In the genomic region with DNA sequence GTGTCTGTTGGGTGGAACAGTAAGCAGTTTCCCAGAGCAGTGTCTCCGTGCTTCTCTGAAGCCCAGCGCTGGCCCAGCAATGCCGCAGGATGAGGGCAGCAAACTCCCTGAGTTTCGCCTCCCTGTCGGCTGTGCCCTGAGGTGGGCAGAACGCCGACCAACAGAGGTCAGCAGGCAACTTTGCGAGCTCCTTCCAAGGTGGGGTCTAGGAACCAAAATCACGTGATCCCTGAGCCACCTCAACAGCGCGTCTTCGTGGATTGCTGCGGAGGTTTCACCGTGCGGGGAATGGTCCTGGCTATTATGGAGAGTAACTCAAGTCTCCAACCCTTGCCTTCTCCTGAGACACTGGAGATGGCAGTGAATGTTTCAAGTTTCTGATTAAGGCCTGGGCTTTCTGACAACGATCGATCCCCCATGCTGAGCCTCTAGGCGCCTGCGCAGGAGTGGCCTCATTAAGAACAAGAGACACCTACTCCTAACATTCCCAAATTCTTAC, we compare ENCODE assay signal across 8 mouse cellular contexts. TPM values are rescaled to one million over a fixed set of nuclear protein-coding genes. Genes with fewer than 3 reads are reported as not detected.
A peak's percentile ranks its signal among the peaks of the same experiment; 100 is the strongest.
DNase-seq lines count a peak whose midpoint lies in the region; ATAC-seq and TF ChIP-seq lines count a peak whose summit lies in the region.

No protein-coding gene starts in this region.

- ATAC-seq in forebrain, embryonic 12.5 days (ENCODE audit: low FRiP score), result no peak
- no peak for ATAC-seq in limb, embryonic 12.5 days (ENCODE audit: insufficient number of reproducible peaks, insufficient read depth, low FRiP score, low TSS enrichment, low read depth)
- ATAC-seq in neural tube, embryonic 15.5 days (ENCODE audit: low FRiP score), result peak; percentile 63

- H3K27me3 ChIP-seq in heart, embryonic 10.5 days (ENCODE audit: insufficient read depth, poor library complexity, severe bottlenecking), result no peaks in the 10 kb centered on the region
- no peaks in the 10 kb centered on the region; the same call in 1 of the 2 replicates for H3K27me3 ChIP-seq in heart, adult 2 months (ENCODE audit: control insufficient read depth, insufficient read depth, low read length)
- peaks cover 6% of the 10 kb centered on the region; the same call in 1 of the 2 replicates for H3K27me3 ChIP-seq in forebrain, embryonic 12.5 days
- no peaks in the 10 kb centered on the region for H3K27me3 ChIP-seq in limb, embryonic 12.5 days
- H3K27me3 ChIP-seq in neural tube, embryonic 15.5 days (replicated peaks), result no peaks in the 10 kb centered on the region

- H3K4me3 ChIP-seq in heart, embryonic 10.5 days, result peak overlapping the region; percentile 57
- no peak overlapping the region for H3K4me3 ChIP-seq in heart, adult 2 months
- H3K4me3 ChIP-seq in forebrain, embryonic 12.5 days (replicated peaks), result peak overlapping the region; percentile 35
- peak overlapping the region; percentile 38 for H3K4me3 ChIP-seq in limb, embryonic 12.5 days (replicated peaks)
- H3K4me3 ChIP-seq in neural tube, embryonic 15.5 days (replicated peaks), result peak overlapping the region; percentile 42

- H3K36me3 ChIP-seq in heart, embryonic 10.5 days, result no peaks in the 10 kb centered on the region
- H3K36me3 ChIP-seq in heart, adult 2 months (ENCODE audit: control insufficient read depth, insufficient read depth, low read length), result no peaks in the 10 kb centered on the region
- no peaks in the 10 kb centered on the region for H3K36me3 ChIP-seq in forebrain, embryonic 12.5 days (replicated peaks)
- H3K36me3 ChIP-seq in limb, embryonic 12.5 days, result no peaks in the 10 kb centered on the region
- no peaks in the 10 kb centered on the region for H3K36me3 ChIP-seq in neural tube, embryonic 15.5 days

- H3K27ac ChIP-seq in heart, embryonic 10.5 days, result peak overlapping the region; percentile 81
- no peak overlapping the region for H3K27ac ChIP-seq in heart, adult 2 months
- no peak overlapping the region for H3K27ac ChIP-seq in forebrain, embryonic 12.5 days
- H3K27ac ChIP-seq in limb, embryonic 12.5 days, result 0 out of 2 replicates have a peak overlapping the region, but pooled peaks have one; percentile 8
- no peak overlapping the region for H3K27ac ChIP-seq in neural tube, embryonic 15.5 days (replicated peaks)

- WGBS in heart, embryonic 10.5 days, result 12% methylated on average over 19 of the region's 19 CpGs
- WGBS in heart, adult 2 months, result 26% methylated on average over 19 of the region's 19 CpGs
- WGBS in forebrain, embryonic 12.5 days, result 15% methylated on average over 19 of the region's 19 CpGs
- 16% methylated on average over 19 of the region's 19 CpGs for WGBS in limb, embryonic 12.5 days
- WGBS in neural tube, embryonic 15.5 days, result 19% methylated on average over 19 of the region's 19 CpGs

- no peak for TF ChIP-seq POLR2A in heart, adult 2 months (IDR thresholded peaks at IDR 0.05; ENCODE audit: insufficient read depth, low read depth, low read length)

- DNase-seq in heart, embryonic 10.5 days (ENCODE audit: low spot score), result no peak
- DNase-seq in heart, adult 2 months, result no peak
- DNase-seq in brain, adult 2 months (ENCODE audit: low read depth, low spot score), result peak; percentile 45
- DNase-seq in thymus, adult 18-20 months, result no peak
- no peak for DNase-seq in gastrocnemius, postnatal 25 days

- H3K4me1 ChIP-seq in heart, embryonic 10.5 days, result peaks cover 6% of the 10 kb centered on the region; the same call in 1 of the 2 replicates
- no peaks in the 10 kb centered on the region for H3K4me1 ChIP-seq in heart, adult 2 months (ENCODE audit: control insufficient read depth, insufficient read depth, low read length)
- H3K4me1 ChIP-seq in forebrain, embryonic 12.5 days, result no peaks in the 10 kb centered on the region
- peaks cover 4% of the 10 kb centered on the region; the same call in 1 of the 2 replicates for H3K4me1 ChIP-seq in limb, embryonic 12.5 days (replicated peaks)
- peaks cover 12% of the 10 kb centered on the region; the same call in 1 of the 2 replicates for H3K4me1 ChIP-seq in neural tube, embryonic 15.5 days

- intact Hi-C loops in heart, adult 2 months (cut with DNase I), result no loop called here

- no peaks in the 10 kb centered on the region for H3K79me2 ChIP-seq in heart, adult 2 months (replicated peaks; ENCODE audit: control insufficient read depth, insufficient read depth, low read length)

- no peak overlapping the region for H3K9ac ChIP-seq in heart, adult 2 months (ENCODE audit: low read depth, low read length)
- peak overlapping the region; percentile 54 for H3K9ac ChIP-seq in forebrain, embryonic 12.5 days
- peak overlapping the region; percentile 42 for H3K9ac ChIP-seq in limb, embryonic 12.5 days (replicated peaks)
- H3K9ac ChIP-seq in neural tube, embryonic 15.5 days (replicated peaks), result peak overlapping the region; percentile 42; the same call in 1 of the 2 replicates

- no peak for TF ChIP-seq CTCF in heart, adult 2 months (IDR thresholded peaks at IDR 0.05)

- H3K4me2 ChIP-seq in forebrain, embryonic 12.5 days, result peak overlapping the region; percentile 61
- peak overlapping the region; percentile 62 for H3K4me2 ChIP-seq in limb, embryonic 12.5 days
- H3K4me2 ChIP-seq in neural tube, embryonic 15.5 days, result peak overlapping the region; percentile 68

- no peaks in the 10 kb centered on the region for H3K9me3 ChIP-seq in heart, embryonic 10.5 days
- no peaks in the 10 kb centered on the region for H3K9me3 ChIP-seq in forebrain, embryonic 12.5 days
- H3K9me3 ChIP-seq in limb, embryonic 12.5 days, result peaks cover 3% of the 10 kb centered on the region; the same call in 1 of the 2 replicates
- H3K9me3 ChIP-seq in neural tube, embryonic 15.5 days (replicated peaks), result no peaks in the 10 kb centered on the region; the same call in 1 of the 2 replicates

- no peak for TF ChIP-seq EP300 in heart, adult 2 months (IDR thresholded peaks at IDR 0.05; ENCODE audit: insufficient read depth, low read depth, low read length)

RNA-seq across cellular contexts. Expression of a gene that starts 23.2 kb away (rescaled TPM):
- polyA plus RNA-seq in heart, embryonic 10.5 days (2016; fragmentation: Nextera tagmentation; extraction: Ambion mirVana), result 16.2 and 18.1 TPM in 2 replicates
- 10 to 100 TPM; 27.0 to 27.6 TPM for total RNA-seq in heart, adult 2 months (2021)
- 13.5 and 25.7 TPM in 2 replicates for polyA plus RNA-seq in heart, adult 2 months (2012; rRNA removed)
- polyA plus RNA-seq in forebrain, embryonic 12.5 days (2016; fragmentation: Nextera tagmentation; extraction: Ambion mirVana), result 33.9 and 39.5 TPM in 2 replicates
- polyA plus RNA-seq in limb, embryonic 12.5 days (2016; fragmentation: Nextera tagmentation; extraction: Ambion mirVana), result 22.1 and 24.2 TPM in 2 replicates
- polyA plus RNA-seq in neural tube, embryonic 15.5 days (2015; fragmentation: Nextera tagmentation; extraction: Ambion mirVana), result 38.9 and 42.0 TPM in 2 replicates
- total RNA-seq in gastrocnemius, postnatal 25 days (2021), result 10 to 100 TPM; 15.6 to 16.5 TPM

RNA-seq across cellular contexts. Expression of a gene that starts 43.9 kb away (rescaled TPM):
- 27.3 and 28.5 TPM in 2 replicates for polyA plus RNA-seq in heart, embryonic 10.5 days (2016; fragmentation: Nextera tagmentation; extraction: Ambion mirVana)
- total RNA-seq in heart, adult 2 months (2021), result 10 to 100 TPM in 1 of 2 experiments, 1 to 10 TPM in 1; 9.9 to 10.7 TPM
- polyA plus RNA-seq in heart, adult 2 months (2012; rRNA removed), result 8.6 and 12.0 TPM in 2 replicates
- 44.6 and 46.0 TPM in 2 replicates for polyA plus RNA-seq in forebrain, embryonic 12.5 days (2016; fragmentation: Nextera tagmentation; extraction: Ambion mirVana)
- polyA plus RNA-seq in limb, embryonic 12.5 days (2016; fragmentation: Nextera tagmentation; extraction: Ambion mirVana), result 33.3 TPM in 2 replicates
- polyA plus RNA-seq in neural tube, embryonic 15.5 days (2015; fragmentation: Nextera tagmentation; extraction: Ambion mirVana), result 40.8 and 43.9 TPM in 2 replicates
- 10 to 100 TPM in 1 of 2 experiments, 1 to 10 TPM in 1; 8.2 to 10.9 TPM for total RNA-seq in gastrocnemius, postnatal 25 days (2021)

Comparison
In these comparisons a context has a peak if more than half of its experiments do, and no peak if none do; other contexts are left out.
1. H3K27ac ChIP-seq: peak in heart, embryonic 10.5 days (single experiment) and limb, embryonic 12.5 days (single experiment); none in heart, adult 2 months (single experiment), forebrain, embryonic 12.5 days (single experiment) and neural tube, embryonic 15.5 days (single experiment).
2. Peak in every context shown above with its lines, with median percentiles within 50 percentile points of each other: H3K4me2 ChIP-seq.